Mouse (Mus musculus) thymus, postnatal 14 days (tissue): ENCODE measurements around the gene Ldah.

Experiments
- DNase-seq: peaks from one replicate; pipeline ENCODE4 v3.0.0; 2021

Ldah gene

GRCm38 (mm10) chr12:8287970-8288369 is 80.1 kb downstream of the Ldah start:
- peak; percentile 27 for DNase-seq

- no peak for DNase-seq
Observed at GRCm38 (mm10) chr12:8289099-8289498, 81.2 kb downstream of the Ldah start.

- DNase-seq, result no peak
Observed at GRCm38 (mm10) chr12:8289499-8289898, 81.6 kb downstream of the Ldah start.

DNA sequence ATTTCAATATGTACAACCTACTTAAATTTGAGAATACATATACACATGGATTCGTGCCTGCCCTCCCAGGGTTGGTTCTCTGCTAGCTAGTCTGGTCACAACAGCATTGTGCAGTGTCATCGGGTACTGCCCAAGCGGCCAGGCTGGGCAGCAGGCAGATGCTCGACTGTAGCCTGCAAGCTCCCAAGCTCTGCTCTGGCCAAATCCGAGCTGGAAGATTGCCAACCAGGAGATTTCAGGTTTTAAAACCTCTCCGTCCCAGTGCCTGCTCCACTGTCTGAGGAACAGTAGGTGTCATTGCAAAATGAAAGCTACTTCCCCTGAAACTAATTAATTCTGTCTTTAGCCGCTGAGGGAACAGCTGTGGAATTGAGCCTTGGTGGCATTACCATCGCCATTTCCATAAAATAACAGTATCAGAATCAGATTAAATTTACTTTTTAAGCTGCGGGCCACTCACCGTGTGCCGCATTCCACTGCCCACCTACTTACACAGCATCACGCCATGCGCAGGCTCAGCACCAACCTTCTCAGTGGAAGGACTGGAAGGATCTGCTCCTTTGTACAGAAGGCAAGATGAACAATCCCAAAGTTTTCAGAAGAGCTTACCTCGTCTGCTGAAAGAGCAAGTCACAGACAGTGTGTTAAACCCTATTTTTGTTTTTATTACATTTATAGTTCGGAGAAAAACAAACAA is 83.4 kb downstream of the Ldah start:
- no peak for DNase-seq

DNA sequence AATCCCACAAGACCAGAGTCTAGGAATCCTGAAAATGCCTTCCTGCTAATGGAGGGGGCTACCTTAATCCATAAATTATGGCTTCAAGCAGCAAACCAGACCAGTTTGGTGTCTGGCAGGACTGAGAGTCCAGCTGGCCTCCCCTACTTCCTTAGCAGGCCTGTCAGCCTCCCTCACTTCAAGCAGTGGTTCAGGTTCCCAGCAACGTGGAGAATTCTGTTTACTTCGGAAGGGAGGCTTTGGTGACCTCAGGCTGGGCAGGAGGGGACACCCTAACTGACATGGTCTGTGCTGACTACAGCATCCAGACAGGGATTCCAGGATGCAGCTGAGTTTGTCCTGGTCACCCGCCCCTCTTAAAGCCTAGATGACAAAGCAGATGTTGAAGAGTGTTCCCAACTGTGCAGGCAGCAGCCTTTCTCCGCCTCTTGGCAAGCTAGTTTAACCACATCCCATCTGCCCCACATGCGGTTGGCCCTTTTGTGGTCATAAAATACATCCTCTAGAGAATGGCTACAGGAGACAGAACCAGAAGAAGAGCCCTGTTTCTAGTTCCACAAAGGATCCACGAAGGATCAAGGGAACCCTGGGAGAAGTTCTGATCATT is 87.5 kb downstream of the Ldah start:
- no peak for DNase-seq

GRCm38 (mm10) chr12:8296154-8296553 is 88.2 kb downstream of the Ldah start:
- no peak for DNase-seq

DNA sequence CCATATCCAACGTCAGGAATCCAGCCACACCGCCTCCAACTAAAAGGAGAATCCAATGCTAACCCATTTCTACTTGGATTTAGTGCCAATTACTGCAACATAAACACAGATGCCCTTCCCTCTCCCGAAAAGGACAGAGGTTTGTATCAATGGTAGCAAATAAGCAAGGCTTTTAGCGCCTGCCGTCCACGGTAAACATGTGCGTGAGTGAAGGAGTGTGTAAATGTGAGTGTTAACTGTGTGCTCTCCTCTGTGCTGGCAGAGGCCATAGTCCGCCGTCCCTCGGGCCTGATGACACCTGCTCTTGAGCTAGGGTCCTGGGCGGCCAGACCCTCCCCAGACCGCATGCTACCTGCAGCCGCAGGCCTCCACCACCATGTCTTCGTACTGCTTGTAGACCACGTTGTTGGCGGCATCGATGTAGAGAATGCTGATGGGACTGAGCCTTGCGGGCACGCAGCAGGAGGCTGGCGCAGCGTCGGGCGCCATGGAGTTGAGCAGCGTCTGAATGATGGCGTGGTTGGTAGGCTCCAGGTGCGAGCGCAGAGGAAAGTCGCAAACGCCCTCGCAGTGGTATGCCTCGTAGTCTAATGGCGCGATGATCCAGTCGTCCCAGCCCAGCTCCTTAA is 89.8 kb downstream of the Ldah start:
- DNase-seq, result no peak

- no peak for DNase-seq
Observed at GRCm38 (mm10) chr12:8298361-8299142, 90.6 kb downstream of the Ldah start.

- no peak for DNase-seq
Observed at GRCm38 (mm10) chr12:8299143-8300110, 91.5 kb downstream of the Ldah start.

- DNase-seq, result no peak
Observed at GRCm38 (mm10) chr12:8300111-8300480, 92.2 kb downstream of the Ldah start.

DNA sequence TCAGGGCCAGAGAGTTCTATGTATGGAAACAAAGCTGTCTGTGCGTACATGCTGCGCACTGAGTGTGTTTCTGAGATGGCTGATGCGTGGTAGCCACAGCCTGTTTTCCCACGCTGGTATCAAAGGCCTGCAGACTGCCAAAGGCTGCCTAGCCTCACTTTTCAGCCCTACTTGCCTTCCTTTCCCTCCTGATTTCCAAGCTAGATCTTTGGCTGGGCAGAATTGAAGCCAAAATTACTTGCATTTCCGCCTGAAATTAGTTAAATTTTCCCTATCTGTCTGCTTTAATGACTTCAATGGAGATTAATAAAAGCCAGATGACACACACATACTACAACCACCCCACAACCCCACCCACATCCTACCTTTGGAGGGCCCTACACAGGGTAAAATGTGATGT is 92.6 kb downstream of the Ldah start:
- DNase-seq, result no peak

DNA sequence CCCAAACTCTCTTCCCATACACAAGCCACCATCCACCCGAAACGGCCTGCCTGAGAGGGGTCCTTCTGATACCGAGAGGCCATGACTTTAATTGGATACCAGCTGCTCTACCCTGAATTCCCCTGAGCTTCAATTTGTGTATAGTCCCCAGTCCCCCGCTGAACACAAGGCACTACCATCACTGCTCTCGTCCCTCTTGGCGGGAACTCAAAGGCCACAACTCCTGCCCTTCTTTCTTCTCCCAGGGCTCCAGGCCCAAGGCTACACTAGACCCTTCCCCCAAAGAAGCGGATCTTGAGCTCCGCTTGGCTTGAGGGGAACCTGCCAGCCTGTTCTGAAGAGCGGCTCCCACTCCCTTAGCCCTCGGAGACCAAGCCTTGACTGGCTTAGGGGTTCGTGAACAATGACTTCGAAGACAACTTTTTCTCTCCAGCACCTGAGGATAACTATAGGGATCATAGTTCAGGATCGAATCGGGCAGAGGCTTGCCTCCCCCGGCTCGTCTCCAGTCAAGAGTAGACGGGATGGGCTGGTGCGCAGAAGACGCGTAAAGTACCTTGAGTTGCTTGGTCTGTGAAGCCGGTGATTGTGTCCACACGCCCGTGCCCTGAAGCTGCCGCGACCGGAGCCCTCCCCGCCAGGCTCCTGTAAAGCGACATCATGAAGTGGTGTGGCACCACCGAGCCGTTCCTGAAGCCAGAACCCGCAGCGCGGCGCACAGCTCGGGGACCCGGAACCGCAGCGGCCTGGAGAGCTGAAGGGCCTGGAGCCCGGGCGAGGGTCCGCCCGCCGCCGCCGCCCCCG is 93.3 kb downstream of the Ldah start:
- no peak for DNase-seq

DNA sequence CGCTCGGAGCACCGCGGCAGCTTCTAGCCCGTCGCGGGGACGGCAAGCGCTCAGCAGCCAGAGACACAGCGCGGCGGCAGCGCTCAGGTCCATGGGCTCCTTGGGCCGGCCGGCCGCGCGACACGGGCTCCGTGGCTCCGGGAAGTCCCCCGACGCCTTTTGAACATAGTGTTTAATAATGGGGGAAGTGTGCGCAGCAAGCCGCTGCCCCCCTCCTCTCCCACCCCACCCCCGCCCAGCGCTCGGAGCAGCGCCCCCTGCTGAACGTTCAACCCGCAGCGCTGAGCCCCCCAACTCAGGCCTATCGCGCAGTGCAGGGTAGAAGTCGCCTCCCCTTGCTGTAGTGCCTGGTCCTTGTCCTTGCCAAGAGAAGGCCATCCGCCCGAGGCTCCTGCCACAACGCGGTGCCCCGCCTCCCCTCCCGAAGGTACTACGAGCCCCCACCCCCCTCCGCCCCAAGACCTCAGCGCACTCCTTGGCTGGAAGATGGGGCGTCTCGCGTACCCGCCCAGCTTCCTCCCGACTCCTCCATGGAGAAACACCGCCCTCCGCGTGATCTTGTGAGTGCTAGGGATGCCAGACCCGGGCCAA is 94.0 kb downstream of the Ldah start, which contains the start of gene Gdf7:
Gdf7 (minus strand) TSS at position 114 of the 591 bp plus-strand sequence.
- DNase-seq, result no peak

DNA sequence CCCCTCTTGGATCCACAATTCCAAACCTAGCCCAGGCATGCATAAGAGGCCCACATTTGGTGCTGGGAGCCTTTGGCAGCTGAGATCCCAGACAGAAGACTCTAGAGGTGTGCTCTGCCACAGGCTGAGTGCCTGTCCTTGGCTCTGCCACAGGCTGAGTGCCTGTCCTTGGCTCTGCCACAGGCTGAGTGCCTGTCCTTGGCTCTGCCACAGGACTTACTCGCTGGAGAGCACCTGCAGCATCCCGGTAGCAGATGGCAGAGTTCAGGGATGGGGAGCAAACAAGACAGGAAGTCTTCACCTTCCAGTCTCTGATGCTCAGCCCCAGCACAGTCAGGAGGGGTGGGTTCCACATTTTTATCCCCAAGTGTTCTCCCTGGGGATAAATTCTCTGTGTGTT is 97.4 kb downstream of the Ldah start:
- no peak for DNase-seq

DNA sequence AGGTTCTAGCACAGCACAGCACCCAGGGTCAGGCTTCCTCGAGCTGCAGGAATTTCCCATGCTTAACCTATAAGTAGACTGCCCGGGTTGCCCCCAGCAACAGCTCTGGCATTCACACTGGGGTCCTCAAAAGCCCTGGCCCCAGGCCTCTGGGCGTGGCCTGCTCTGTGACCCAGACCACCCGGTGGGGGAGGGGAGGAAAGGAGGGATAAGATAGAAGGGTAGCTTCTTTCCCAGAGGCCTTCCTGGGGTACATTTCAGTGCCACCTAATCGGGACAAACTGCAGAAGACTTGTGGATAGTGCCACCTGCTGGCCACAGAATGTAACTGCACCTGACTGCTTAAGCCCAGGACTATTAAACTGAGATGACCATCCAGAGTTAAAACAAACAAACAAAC is 98.5 kb downstream of the Ldah start:
- peak; percentile 55 for DNase-seq

GRCm38 (mm10) chr12:8306910-8307309 is 99.0 kb downstream of the Ldah start:
- DNase-seq, result no peak

GRCm38 (mm10) chr12:8310992-8311391 is 103.1 kb downstream of the Ldah start:
- DNase-seq, result no peak

DNA sequence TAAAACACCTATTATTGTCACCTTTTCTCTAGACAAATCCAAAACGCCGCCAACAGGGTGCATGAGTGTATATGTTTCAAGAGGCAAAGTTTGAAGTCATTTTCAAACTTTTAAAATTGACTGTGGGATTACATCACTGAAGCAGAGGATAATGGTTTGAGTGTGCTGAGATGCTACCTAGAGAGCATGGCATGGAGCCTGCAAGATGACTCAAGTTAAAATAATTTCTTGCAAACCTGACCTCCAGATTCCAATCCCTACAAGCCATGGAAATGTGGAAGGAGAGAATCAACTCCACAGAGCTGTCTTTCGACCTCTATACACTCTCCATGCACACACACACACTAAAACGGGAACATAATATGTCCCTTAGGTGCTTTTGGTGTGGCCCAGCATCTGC is 104.4 kb downstream of the Ldah start:
- no peak for DNase-seq

- DNase-seq, result peak; percentile 89
Observed at GRCm38 (mm10) chr12:8313270-8313771, 105.4 kb downstream of the Ldah start, which contains the start of gene Hs1bp3. Gene Hs1bp3 (plus strand): TSS chr12:8313432.

- no peak for DNase-seq
Observed at GRCm38 (mm10) chr12:8313773-8314172, 105.9 kb downstream of the Ldah start.

GRCm38 (mm10) chr12:8316541-8316940 is 108.6 kb downstream of the Ldah start:
- peak; percentile 21 for DNase-seq
